Mouse (Mus musculus) kidney, postnatal 0 days (tissue): ENCODE results near the gene 9530077C05Rik. TPM values are rescaled to one million over a fixed set of nuclear protein-coding genes. Genes with fewer than 3 reads are reported as not detected.
"Not testable (repeated sequence)": the region's sequence is repeated elsewhere in the genome, so short reads cannot be mapped to it uniquely, and the experiment has no call there.

Experiments used
- ATAC-seq: fragments of 200-750 bp; cut with Nextera tagmentation; replicated peaks from 2 replicates; pipeline ENCODE4 v1.8.0; 2017; ENCODE audit warnings: low read depth, moderate number of reproducible peaks, moderate TSS enrichment, moderate library complexity; ENCODE audit not compliant: low FRiP score
- DNase-seq: peaks from one replicate; pipeline ENCODE4 v3.0.0-alpha.2; 2016; ENCODE audit warnings: low spot score
- H3K27ac ChIP-seq: fragments of 300-500 bp; sonication (generic); 2 replicates; pipeline ENCODE4 v1.5.1; 2014; ENCODE audit warnings: mild to moderate bottlenecking
- H3K27me3 ChIP-seq: fragments of 300-500 bp; sonication (generic); 2 replicates; pipeline ENCODE4 v1.6.1; 2014; ENCODE audit warnings: low read length, mixed read lengths; ENCODE audit not compliant: insufficient read depth
- H3K36me3 ChIP-seq: fragments of 300-500 bp; sonication (generic); 2 replicates; pipeline ENCODE4 v1.6.1; 2014; ENCODE audit warnings: low read length, mixed read lengths; ENCODE audit not compliant: insufficient read depth
- H3K4me1 ChIP-seq: fragments of 300-500 bp; sonication (generic); replicated peaks from 2 replicates; pipeline ENCODE4 v1.6.1; 2014; ENCODE audit warnings: antibody characterized with exemption, low read length, mixed read lengths; ENCODE audit not compliant: insufficient read depth
- H3K4me2 ChIP-seq: fragments of 300-500 bp; sonication (generic); 2 replicates; pipeline ENCODE4 v1.6.1; 2014; ENCODE audit warnings: mild to moderate bottlenecking, low read length, moderate library complexity, mixed read lengths
- H3K4me3 ChIP-seq: fragments of 300-500 bp; sonication (generic); replicated peaks from 2 replicates; pipeline ENCODE4 v1.5.1; 2014; ENCODE audit warnings: low read depth, low read length
- H3K9ac ChIP-seq: fragments of 300-500 bp; sonication (generic); 2 replicates; pipeline ENCODE4 v1.6.1; 2014; ENCODE audit warnings: low read depth, low read length
- H3K9me3 ChIP-seq: fragments of 300-500 bp; sonication (generic); replicated peaks from 2 replicates; pipeline ENCODE4 v1.6.1; 2016; ENCODE audit warnings: low read length, inconsistent platforms, mixed read lengths
- CTCF ChIP-seq: IDR thresholded peaks from 2 replicates; pipeline ENCODE4 v1.5.1; 2016; ENCODE audit warnings: antibody characterized with exemption, low read depth, mild to moderate bottlenecking, moderate library complexity
- WGBS: fragments of 180-500 bp; shearing (Covaris S2); extraction: QIAGEN DNeasy Blood & Tissue Kit; methylation state at CpG from one replicate; pipeline ENCODE4 v1.1.7; 2014; 5-methylcytosine and 5-hydroxymethylcytosine counted together
- polyA plus RNA-seq: library from polyadenylated mRNA; unstranded; fragments of >200 nt; fragmentation: Nextera tagmentation; extraction: Ambion mirVana; gene quantifications from 2 replicates; pipeline ENCODE4 v1.2.1, GENCODE M21; 2015

9530077C05Rik gene
- polyA plus RNA-seq, 1 experiment from 2014 or later: 2.1 TPM

GRCm38 (mm10) chr9:22394725-22395124 is 16.6 kb upstream of the 9530077C05Rik start:
- WGBS: 88% methylated on average over 2 of the region's 2 CpGs
- Histone ChIP-seq H3K36me3 (no peaks in the 10 kb centered on the region), H3K9ac (no peak overlapping the region), H3K9me3 (no peaks in the 10 kb centered on the region), H3K27ac (no peak overlapping the region), H3K4me1 (no peaks in the 10 kb centered on the region), H3K4me2 (no peak overlapping the region), H3K4me3 (no peak overlapping the region), H3K27me3 (no peaks in the 10 kb centered on the region)
- no peak for DNase-seq
- TF ChIP-seq CTCF: no peak
- no peak for ATAC-seq

GRCm38 (mm10) chr9:22399021-22399420 is 12.3 kb upstream of the 9530077C05Rik start:
- Histone ChIP-seq H3K36me3 (no peaks in the 10 kb centered on the region), H3K4me3 (no peak overlapping the region), H3K9ac (no peak overlapping the region), H3K4me2 (no peak overlapping the region), H3K27me3 (no peaks in the 10 kb centered on the region), H3K27ac (no peak overlapping the region), H3K9me3 (no peaks in the 10 kb centered on the region), H3K4me1 (no peaks in the 10 kb centered on the region)
- 62% methylated on average over 4 of the region's 4 CpGs for WGBS
- no peak for ATAC-seq
- no peak for TF ChIP-seq CTCF
- DNase-seq: no peak

GRCm38 (mm10) chr9:22402001-22402400 is 9.3 kb upstream of the 9530077C05Rik start:
- ATAC-seq (no peak), DNase-seq (no peak)
- no peak overlapping the region for H3K4me2 ChIP-seq
- no peak overlapping the region for H3K4me3 ChIP-seq
- no peak for TF ChIP-seq CTCF
- no peaks in the 10 kb centered on the region for H3K4me1 ChIP-seq
- no peak overlapping the region for H3K9ac ChIP-seq
- H3K9me3 ChIP-seq: no peaks in the 10 kb centered on the region
- H3K36me3 ChIP-seq: no peaks in the 10 kb centered on the region
- H3K27ac ChIP-seq: no peak overlapping the region
- no peaks in the 10 kb centered on the region for H3K27me3 ChIP-seq
- WGBS: 87% methylated on average over 6 of the region's 6 CpGs

GRCm38 (mm10) chr9:22402976-22403375 is 8.3 kb upstream of the 9530077C05Rik start:
- Histone ChIP-seq H3K27ac (no peak overlapping the region), H3K27me3 (no peaks in the 10 kb centered on the region), H3K4me2 (no peak overlapping the region), H3K4me3 (no peak overlapping the region), H3K36me3 (no peaks in the 10 kb centered on the region), H3K9ac (no peak overlapping the region), H3K9me3 (no peaks in the 10 kb centered on the region), H3K4me1 (no peaks in the 10 kb centered on the region)
- TF ChIP-seq CTCF: no peak
- DNase-seq (no peak), ATAC-seq (no peak)
- WGBS: 76% methylated on average over 3 of the region's 3 CpGs

GRCm38 (mm10) chr9:22403501-22403900 is 7.8 kb upstream of the 9530077C05Rik start:
- ATAC-seq, H3K4me2 ChIP-seq, H3K4me1 ChIP-seq, H3K4me3 ChIP-seq, H3K36me3 ChIP-seq, H3K27ac ChIP-seq, H3K9me3 ChIP-seq, H3K27me3 ChIP-seq, H3K9ac ChIP-seq, DNase-seq: not testable (repeated sequence)
- WGBS: 66% methylated on average over 2 of the region's 2 CpGs

- Histone ChIP-seq H3K4me3 (no peak overlapping the region), H3K27ac (no peak overlapping the region), H3K27me3 (no peaks in the 10 kb centered on the region), H3K36me3 (no peaks in the 10 kb centered on the region), H3K9me3 (no peaks in the 10 kb centered on the region), H3K4me2 (no peak overlapping the region), H3K4me1 (no peaks in the 10 kb centered on the region), H3K9ac (no peak overlapping the region)
- ATAC-seq (no peak), DNase-seq (no peak)
- 73% methylated on average over 3 of the region's 3 CpGs for WGBS
- no peak for TF ChIP-seq CTCF
Observed at GRCm38 (mm10) chr9:22405414-22405813, 5.9 kb upstream of the 9530077C05Rik start.

GRCm38 (mm10) chr9:22407633-22408032 is 3.7 kb upstream of the 9530077C05Rik start:
- H3K27me3 ChIP-seq, H3K4me1 ChIP-seq, DNase-seq, H3K4me2 ChIP-seq, H3K36me3 ChIP-seq, H3K4me3 ChIP-seq, ATAC-seq, H3K27ac ChIP-seq, H3K9ac ChIP-seq, H3K9me3 ChIP-seq: not testable (repeated sequence)
- 75% methylated on average over 3 of the region's 4 CpGs for WGBS
